Mouse (Mus musculus) forebrain, embryonic 11.5 days (tissue): ENCODE data around the gene Rrp12. TPM values are rescaled to one million over a fixed set of nuclear protein-coding genes. Genes with fewer than 3 reads are reported as not detected.
"Not testable (repeated sequence)": the region's sequence is repeated elsewhere in the genome, so short reads cannot be mapped to it uniquely, and the experiment has no call there.

ENCODE experiments used
- ATAC-seq: fragments of 200-750 bp; cut with Nextera tagmentation; replicated peaks from 2 replicates; pipeline ENCODE4 v1.8.0; 2017; ENCODE audit warnings: moderate TSS enrichment; ENCODE audit not compliant: low FRiP score
- DNase-seq: peaks from one replicate; pipeline ENCODE4 v3.0.0-alpha.2; 2017; ENCODE audit warnings: low spot score
- H3K27ac ChIP-seq: fragments of 300-500 bp; sonication (generic); 2 replicates; pipeline ENCODE4 v1.5.1; 2014; ENCODE audit warnings: low read depth, low read length
- H3K27me3 ChIP-seq: fragments of 300-500 bp; sonication (generic); 2 replicates; pipeline ENCODE4 v1.6.1; 2014; ENCODE audit warnings: mild to moderate bottlenecking, low read length, mixed read lengths; ENCODE audit not compliant: control insufficient read depth, insufficient read depth
- H3K36me3 ChIP-seq: fragments of 300-500 bp; sonication (generic); 2 replicates; pipeline ENCODE4 v1.6.1; 2014; ENCODE audit warnings: mild to moderate bottlenecking, low read length, moderate library complexity, mixed read lengths; ENCODE audit not compliant: control insufficient read depth, insufficient read depth
- H3K4me1 ChIP-seq: fragments of 300-500 bp; sonication (generic); replicated peaks from 2 replicates; pipeline ENCODE4 v1.6.1; 2014; ENCODE audit warnings: low read length, mixed read lengths; ENCODE audit not compliant: control insufficient read depth, insufficient read depth
- H3K4me2 ChIP-seq: fragments of 300-500 bp; sonication (generic); 2 replicates; pipeline ENCODE4 v1.6.1; 2014; ENCODE audit warnings: low read depth, mild to moderate bottlenecking, low read length, moderate library complexity, mixed read lengths; ENCODE audit not compliant: severe bottlenecking
- H3K4me3 ChIP-seq: fragments of 300-500 bp; sonication (generic); 2 replicates; pipeline ENCODE4 v1.5.1; 2014; ENCODE audit warnings: low read depth, low read length
- H3K9ac ChIP-seq: fragments of 300-500 bp; sonication (generic); 2 replicates; pipeline ENCODE4 v1.6.1; 2014; ENCODE audit warnings: low read length
- H3K9me3 ChIP-seq: fragments of 300-500 bp; sonication (generic); 2 replicates; pipeline ENCODE4 v1.6.1; 2016; ENCODE audit warnings: low read length, mixed read lengths; ENCODE audit not compliant: control insufficient read depth
- WGBS: fragments of 180-500 bp; shearing (Covaris S2); extraction: QIAGEN DNeasy Blood & Tissue Kit; methylation state at CpG from one replicate; pipeline ENCODE4 v1.1.7; 2014; 5-methylcytosine and 5-hydroxymethylcytosine counted together
- polyA plus RNA-seq: library from polyadenylated mRNA; unstranded; fragments of >200 nt; fragmentation: Nextera tagmentation; extraction: Ambion mirVana; gene quantifications from 2 replicates; pipeline ENCODE4 v1.2.1, GENCODE M21; 2014

Gene Rrp12
- polyA plus RNA-seq, 1 experiment from 2014 or later = 26.1 TPM

GRCm38 (mm10) chr19:41847614-41847991 is 48.4 kb downstream of the Rrp12 start:
- peak; percentile 81 for DNase-seq

GRCm38 (mm10) chr19:41847091-41847581 is 48.8 kb downstream of the Rrp12 start:
- Histone ChIP-seq H3K4me3 (peak overlapping the region; percentile 83), H3K4me1 (peaks cover 26% of the 10 kb centered on the region; the same call in 1 of the 2 replicates), H3K4me2 (peak overlapping the region; percentile 93), H3K9ac (peak overlapping the region; percentile 82), H3K36me3 (no peaks in the 10 kb centered on the region), H3K27ac (peak overlapping the region; percentile 81), H3K9me3 (no peaks in the 10 kb centered on the region), H3K27me3 (no peaks in the 10 kb centered on the region)
- DNase-seq (peak; percentile 78), ATAC-seq (0 out of 2 replicates have a peak, but pooled peaks have one; percentile 2)
- WGBS = under 1% methylated on average over 64 of the region's 64 CpGs

More at GRCm38 (mm10) chr19:41847614-41847991, 48.4 kb downstream of the Rrp12 start:
- H3K9me3 ChIP-seq, H3K36me3 ChIP-seq, H3K27me3 ChIP-seq: not testable (repeated sequence)
- Histone ChIP-seq H3K4me2 (peak overlapping the region; percentile 93), H3K9ac (peak overlapping the region; percentile 82), H3K27ac (peak overlapping the region; percentile 81), H3K4me1 (peaks cover 26% of the 10 kb centered on the region; the same call in 1 of the 2 replicates), H3K4me3 (peak overlapping the region; percentile 83)
- peak; percentile 34; the same call in 1 of the 2 replicates for ATAC-seq
- WGBS = under 1% methylated on average over 50 of the region's 53 CpGs

- Histone ChIP-seq H3K27me3 (no peaks in the 10 kb centered on the region), H3K4me2 (peak overlapping the region; percentile 93), H3K36me3 (no peaks in the 10 kb centered on the region), H3K4me1 (peaks cover 22% of the 10 kb centered on the region; the same call in 1 of the 2 replicates), H3K9me3 (no peaks in the 10 kb centered on the region), H3K9ac (peak overlapping the region; percentile 82), H3K27ac (no peak overlapping the region), H3K4me3 (peak overlapping the region; percentile 83)
- ATAC-seq (no peak), DNase-seq (no peak)
- 11% methylated on average over 21 of the region's 21 CpGs for WGBS
Observed at GRCm38 (mm10) chr19:41846366-41847090, 49.4 kb downstream of the Rrp12 start.

GRCm38 (mm10) chr19:41844345-41844744 is 51.6 kb downstream of the Rrp12 start:
- no peak overlapping the region for H3K4me2 ChIP-seq
- H3K36me3 ChIP-seq = no peaks in the 10 kb centered on the region
- H3K9me3 ChIP-seq = no peaks in the 10 kb centered on the region
- H3K27me3 ChIP-seq = no peaks in the 10 kb centered on the region
- no peak overlapping the region for H3K27ac ChIP-seq
- DNase-seq (no peak), ATAC-seq (no peak)
- no peak overlapping the region for H3K9ac ChIP-seq
- no peak overlapping the region for H3K4me3 ChIP-seq
- WGBS = 84% methylated on average over 6 of the region's 6 CpGs
- H3K4me1 ChIP-seq = peaks cover 5% of the 10 kb centered on the region; the same call in 1 of the 2 replicates

- Histone ChIP-seq H3K27me3 (no peaks in the 10 kb centered on the region), H3K27ac (no peak overlapping the region), H3K4me3 (no peak overlapping the region), H3K4me2 (no peak overlapping the region), H3K9ac (no peak overlapping the region), H3K36me3 (no peaks in the 10 kb centered on the region), H3K9me3 (no peaks in the 10 kb centered on the region), H3K4me1 (peaks cover 5% of the 10 kb centered on the region; the same call in 1 of the 2 replicates)
- WGBS = 86% methylated on average over 4 of the region's 4 CpGs
- ATAC-seq = no peak
- DNase-seq = no peak
Observed at GRCm38 (mm10) chr19:41842706-41843105, 53.3 kb downstream of the Rrp12 start.

GRCm38 (mm10) chr19:41842196-41842595 is 53.8 kb downstream of the Rrp12 start:
- no peak for ATAC-seq
- 82% methylated on average over 4 of the region's 4 CpGs for WGBS
- peaks cover 3% of the 10 kb centered on the region; the same call in 1 of the 2 replicates for H3K4me1 ChIP-seq

GRCm38 (mm10) chr19:41841105-41841750 is 54.7 kb downstream of the Rrp12 start:
- WGBS = 85% methylated on average over 7 of the region's 7 CpGs
- H3K4me2 ChIP-seq = no peak overlapping the region
- no peaks in the 10 kb centered on the region for H3K36me3 ChIP-seq
- no peaks in the 10 kb centered on the region for H3K27me3 ChIP-seq
- no peak for DNase-seq
- no peak for ATAC-seq
- H3K4me3 ChIP-seq = no peak overlapping the region
- no peaks in the 10 kb centered on the region for H3K9me3 ChIP-seq
- H3K9ac ChIP-seq = no peak overlapping the region
- H3K4me1 ChIP-seq = peaks cover 5% of the 10 kb centered on the region; the same call in 1 of the 2 replicates
- no peak overlapping the region for H3K27ac ChIP-seq

More at GRCm38 (mm10) chr19:41842196-41842595, 53.8 kb downstream of the Rrp12 start:
- H3K4me3 ChIP-seq = no peak overlapping the region
- no peak overlapping the region for H3K4me2 ChIP-seq
- no peaks in the 10 kb centered on the region for H3K36me3 ChIP-seq
- no peaks in the 10 kb centered on the region for H3K27me3 ChIP-seq
- H3K9ac ChIP-seq = no peak overlapping the region
- no peak for DNase-seq
- no peak overlapping the region for H3K27ac ChIP-seq
- H3K9me3 ChIP-seq = no peaks in the 10 kb centered on the region

- no peak overlapping the region for H3K4me2 ChIP-seq
- H3K9ac ChIP-seq = no peak overlapping the region
- no peaks in the 10 kb centered on the region for H3K9me3 ChIP-seq
- peaks cover 6% of the 10 kb centered on the region; the same call in 1 of the 2 replicates for H3K4me1 ChIP-seq
- no peaks in the 10 kb centered on the region for H3K27me3 ChIP-seq
- no peak overlapping the region for H3K27ac ChIP-seq
- no peaks in the 10 kb centered on the region for H3K36me3 ChIP-seq
- ATAC-seq (no peak), DNase-seq (no peak)
- 96% methylated on average over 3 of the region's 3 CpGs for WGBS
- no peak overlapping the region for H3K4me3 ChIP-seq
Observed at GRCm38 (mm10) chr19:41839685-41840084, 56.3 kb downstream of the Rrp12 start.
